Mouse (Mus musculus): ENCODE data around the gene Rdh16f2. TPM values are rescaled to one million over a fixed set of nuclear protein-coding genes. Genes with fewer than 3 reads are reported as not detected.

The Rdh16f2 gene
- polyA plus RNA-seq, 1 experiment = not detected

DNA sequence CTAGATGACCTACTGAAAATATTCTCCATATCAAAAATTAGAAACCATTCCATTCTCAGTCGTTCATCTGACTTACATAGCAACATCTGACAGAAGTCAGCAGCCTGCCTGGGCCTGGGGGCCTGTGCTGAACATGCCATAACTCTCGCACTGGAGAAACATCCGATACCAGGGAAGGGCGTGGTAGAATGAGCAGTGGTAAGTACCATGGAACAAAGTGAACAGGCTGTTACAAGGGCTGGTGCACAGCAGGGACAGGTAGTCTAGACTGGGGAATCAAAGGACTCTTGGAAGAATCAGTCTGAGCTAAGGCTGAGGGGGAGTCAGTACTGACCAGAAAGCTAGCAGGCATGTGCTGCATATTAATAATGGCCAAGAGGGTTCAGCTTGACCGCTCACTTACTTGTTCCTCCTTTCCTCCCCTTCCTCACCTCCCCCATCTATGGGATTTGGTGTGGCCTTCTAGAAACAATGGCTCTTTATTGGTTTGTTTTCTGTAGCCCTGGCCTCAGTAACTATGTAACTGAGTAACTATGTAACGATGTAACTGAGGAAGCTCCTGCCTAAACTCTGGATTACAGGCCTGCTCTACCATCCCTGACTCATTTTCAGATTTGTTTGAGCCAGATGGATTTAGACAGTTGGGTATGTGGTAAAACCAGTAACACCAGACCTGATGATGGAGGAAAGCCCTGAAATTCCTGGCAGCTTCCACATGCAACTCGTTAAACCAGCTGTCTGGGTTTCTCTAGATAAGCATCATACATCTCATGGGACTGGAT lies 58.5 kb downstream of the Rdh16f2 start:
- Histone ChIP-seq H3K4me3 (ENCODE audit: insufficient read depth, low read depth, low read length) (no peak overlapping the region), H3K4me1 (ENCODE audit: control insufficient read depth, insufficient read depth, low read length) (no peaks in the 10 kb centered on the region), H3K27ac (ENCODE audit: insufficient read depth, low read depth, low read length) (no peak overlapping the region)
- TF ChIP-seq CTCF (IDR thresholded peaks at IDR 0.05; ENCODE audit: insufficient read depth, low read depth, low read length) (no peak), POLR2A (IDR thresholded peaks at IDR 0.05; ENCODE audit: insufficient read depth, low read depth, low read length) (no peak)
- WGBS = 78% methylated on average over 7 of the region's 7 CpGs

Other genes with a start within 250 kb of the Rdh16f2 start
- 404 and 471 TPM in 2 replicates for gene Lrp1, start 245.3 kb upstream of the Rdh16f2 start, polyA plus RNA-seq (2012; ENCODE audit: insufficient read depth, insufficient read length, low replicate concordance, missing spikeins)
- not detected in 2 replicates for gene Stat6, start 223.5 kb upstream of the Rdh16f2 start, polyA plus RNA-seq (2012; ENCODE audit: insufficient read depth, insufficient read length, low replicate concordance, missing spikeins)
- not detected in 2 replicates for gene Nemp1, start 199.6 kb upstream of the Rdh16f2 start, polyA plus RNA-seq (2012; ENCODE audit: insufficient read depth, insufficient read length, low replicate concordance, missing spikeins)
- gene Nab2, start 197.9 kb upstream of the Rdh16f2 start, polyA plus RNA-seq (2012; ENCODE audit: insufficient read depth, insufficient read length, low replicate concordance, missing spikeins) = not detected in 2 replicates
- gene Myo1a, start 161.3 kb upstream of the Rdh16f2 start, polyA plus RNA-seq (2012; ENCODE audit: insufficient read depth, insufficient read length, low replicate concordance, missing spikeins) = not detected in 2 replicates
- gene Tac2, start 142.0 kb upstream of the Rdh16f2 start, polyA plus RNA-seq (2012; ENCODE audit: insufficient read depth, insufficient read length, low replicate concordance, missing spikeins) = not detected in 2 replicates
- not detected in 2 replicates for gene Zbtb39, start 126.9 kb upstream of the Rdh16f2 start, polyA plus RNA-seq (2012; ENCODE audit: insufficient read depth, insufficient read length, low replicate concordance, missing spikeins)
- not detected in 2 replicates for gene Gpr182, start 114.7 kb upstream of the Rdh16f2 start, polyA plus RNA-seq (2012; ENCODE audit: insufficient read depth, insufficient read length, low replicate concordance, missing spikeins)
- not detected in 2 replicates for gene Rdh1, start 106.8 kb upstream of the Rdh16f2 start, polyA plus RNA-seq (2012; ENCODE audit: insufficient read depth, insufficient read length, low replicate concordance, missing spikeins)
- gene Rdh16f1, start 106.7 kb upstream of the Rdh16f2 start, polyA plus RNA-seq (2012; ENCODE audit: insufficient read depth, insufficient read length, low replicate concordance, missing spikeins) = not detected in 2 replicates
- gene Rdh9, start 90.1 kb upstream of the Rdh16f2 start, polyA plus RNA-seq (2012; ENCODE audit: insufficient read depth, insufficient read length, low replicate concordance, missing spikeins) = not detected in 2 replicates
- not detected in 2 replicates for gene Rdh16, start 65.3 kb upstream of the Rdh16f2 start, polyA plus RNA-seq (2012; ENCODE audit: insufficient read depth, insufficient read length, low replicate concordance, missing spikeins)
- gene Rdh19, start 16.5 kb upstream of the Rdh16f2 start, polyA plus RNA-seq (2012; ENCODE audit: insufficient read depth, insufficient read length, low replicate concordance, missing spikeins) = not detected in 2 replicates
- not detected in 2 replicates for gene Rdh7, start 22.3 kb downstream of the Rdh16f2 start, polyA plus RNA-seq (2012; ENCODE audit: insufficient read depth, insufficient read length, low replicate concordance, missing spikeins)
- gene Sdr9c7, start 32.0 kb downstream of the Rdh16f2 start, polyA plus RNA-seq (2012; ENCODE audit: insufficient read depth, insufficient read length, low replicate concordance, missing spikeins) = not detected in 2 replicates
- not detected in 2 replicates for gene Hsd17b6, start 141.1 kb downstream of the Rdh16f2 start, polyA plus RNA-seq (2012; ENCODE audit: insufficient read depth, insufficient read length, low replicate concordance, missing spikeins)
- gene Prim1, start 148.7 kb downstream of the Rdh16f2 start, polyA plus RNA-seq (2012; ENCODE audit: insufficient read depth, insufficient read length, low replicate concordance, missing spikeins) = not detected in 2 replicates
- gene Naca, start 169.1 kb downstream of the Rdh16f2 start, polyA plus RNA-seq (2012; ENCODE audit: insufficient read depth, insufficient read length, low replicate concordance, missing spikeins) = not detected in 2 replicates
- not detected in 2 replicates for gene Ptges3, start 192.5 kb downstream of the Rdh16f2 start, polyA plus RNA-seq (2012; ENCODE audit: insufficient read depth, insufficient read length, low replicate concordance, missing spikeins)
- 323 and 1,263 TPM in 2 replicates for gene Atp5b, start 216.8 kb downstream of the Rdh16f2 start, polyA plus RNA-seq (2012; ENCODE audit: insufficient read depth, insufficient read length, low replicate concordance, missing spikeins)
- 53.8 and 199 TPM in 2 replicates for gene Baz2a, start 225.1 kb downstream of the Rdh16f2 start, polyA plus RNA-seq (2012; ENCODE audit: insufficient read depth, insufficient read length, low replicate concordance, missing spikeins)